Mouse (Mus musculus) hindbrain, postnatal 0 days (tissue): Measurements from ENCODE around the gene Trp53bp1. TPM values are rescaled to one million over a fixed set of nuclear protein-coding genes. Genes with fewer than 3 reads are reported as not detected.
A peak's percentile ranks its signal among the peaks of the same experiment; 100 is the strongest.

Source experiments
- ATAC-seq: fragments of 200-750 bp; cut with Nextera tagmentation; 2 replicates; pipeline ENCODE4 v1.8.0; 2017; ENCODE audit warnings: mild to moderate bottlenecking, moderate TSS enrichment, moderate library complexity
- DNase-seq: peaks from one replicate; pipeline ENCODE4 v3.0.0-alpha.2; 2015; ENCODE audit warnings: low spot score
- H3K27ac ChIP-seq: fragments of 300-500 bp; sonication (generic); 2 replicates; pipeline ENCODE4 v1.5.1; 2014; ENCODE audit warnings: mild to moderate bottlenecking
- H3K27me3 ChIP-seq: fragments of 300-500 bp; sonication (generic); 2 replicates; pipeline ENCODE4 v1.6.1; 2014; ENCODE audit warnings: low read length, mixed read lengths; ENCODE audit not compliant: insufficient read depth
- H3K36me3 ChIP-seq: fragments of 300-500 bp; sonication (generic); 2 replicates; pipeline ENCODE4 v1.6.1; 2014; ENCODE audit warnings: low read length, mixed read lengths; ENCODE audit not compliant: insufficient read depth
- H3K4me1 ChIP-seq: fragments of 300-500 bp; sonication (generic); 2 replicates; pipeline ENCODE4 v1.6.1; 2014; ENCODE audit warnings: antibody characterized with exemption, low read length, mixed read lengths; ENCODE audit not compliant: insufficient read depth
- H3K4me2 ChIP-seq: fragments of 300-500 bp; sonication (generic); 2 replicates; pipeline ENCODE4 v1.6.1; 2014; ENCODE audit warnings: low read depth, mild to moderate bottlenecking, low read length, moderate library complexity, mixed read lengths
- H3K4me3 ChIP-seq: fragments of 300-500 bp; sonication (generic); 2 replicates; pipeline ENCODE4 v1.5.1; 2014; ENCODE audit warnings: low read length
- H3K9ac ChIP-seq: fragments of 300-500 bp; sonication (generic); replicated peaks from 2 replicates; pipeline ENCODE4 v1.6.1; 2014; ENCODE audit warnings: mild to moderate bottlenecking, low read length, moderate library complexity, mixed read lengths
- H3K9me3 ChIP-seq: fragments of 300-500 bp; sonication (generic); 2 replicates; pipeline ENCODE4 v1.6.1; 2016; ENCODE audit warnings: low read length, mixed read lengths
- CTCF ChIP-seq: IDR thresholded peaks from 2 replicates; pipeline ENCODE4 v1.5.1; 2016; ENCODE audit warnings: antibody characterized with exemption, control low read depth, low read depth
- WGBS: fragments of 180-500 bp; shearing (Covaris S2); extraction: QIAGEN DNeasy Blood & Tissue Kit; methylation state at CpG from one replicate; pipeline ENCODE4 v1.1.7; 2014; 5-methylcytosine and 5-hydroxymethylcytosine counted together
- polyA plus RNA-seq: library from polyadenylated mRNA; unstranded; fragments of >200 nt; fragmentation: Nextera tagmentation; extraction: Ambion mirVana; gene quantifications from 2 replicates; pipeline ENCODE4 v1.2.1, GENCODE M21; 2015
- total RNA-seq: library from RNA; depleted of rRNA; stranded (reverse); fragments of >200 nt; gene quantifications from 2 replicates; pipeline ENCODE4 v1.2.3, GENCODE M21; 2014

Trp53bp1 gene
- total and polyA plus RNA-seq, 2 experiments from 2014 or later: 80.9 to 277 TPM

DNA sequence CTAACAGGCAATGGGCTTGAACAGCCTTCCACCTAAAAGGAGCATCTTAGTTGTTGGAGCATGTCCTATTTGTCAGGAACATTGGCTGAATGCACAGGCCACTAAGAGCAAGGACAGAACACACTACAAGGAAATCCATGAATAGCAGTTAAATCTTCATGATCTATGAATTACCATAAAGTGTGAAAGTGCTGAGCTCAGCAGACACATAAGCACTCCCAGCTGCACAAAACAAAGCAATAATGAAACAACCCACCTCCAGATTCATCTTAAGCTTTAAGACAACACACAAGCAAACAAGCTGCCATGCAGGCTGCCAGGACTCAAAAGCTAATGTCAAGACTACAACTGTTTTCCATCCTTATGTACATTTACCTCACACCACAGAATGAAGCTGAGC lies 52.0 kb downstream of the Trp53bp1 start:
- no peak overlapping the region for H3K4me3 ChIP-seq
- no peak overlapping the region for H3K9ac ChIP-seq
- H3K9me3 ChIP-seq: no peaks in the 10 kb centered on the region
- no peak for ATAC-seq
- no peaks in the 10 kb centered on the region for H3K27me3 ChIP-seq
- TF ChIP-seq CTCF: no peak
- H3K27ac ChIP-seq: no peak overlapping the region
- peaks cover 56% of the 10 kb centered on the region for H3K36me3 ChIP-seq
- no peak for DNase-seq
- no peaks in the 10 kb centered on the region for H3K4me1 ChIP-seq
- H3K4me2 ChIP-seq: no peak overlapping the region

GRCm38 (mm10) chr2:121214491-121214890 lies 56.7 kb downstream of the Trp53bp1 start:
- no peak for DNase-seq
- Histone ChIP-seq H3K9ac (no peak overlapping the region), H3K4me2 (no peak overlapping the region), H3K27ac (no peak overlapping the region), H3K4me3 (no peak overlapping the region), H3K27me3 (no peaks in the 10 kb centered on the region), H3K9me3 (no peaks in the 10 kb centered on the region), H3K4me1 (no peaks in the 10 kb centered on the region), H3K36me3 (peaks cover 55% of the 10 kb centered on the region)
- ATAC-seq: no peak
- 60% methylated on average over 3 of the region's 3 CpGs for whole genome bisulfite sequencing
- no peak for TF ChIP-seq CTCF

DNA sequence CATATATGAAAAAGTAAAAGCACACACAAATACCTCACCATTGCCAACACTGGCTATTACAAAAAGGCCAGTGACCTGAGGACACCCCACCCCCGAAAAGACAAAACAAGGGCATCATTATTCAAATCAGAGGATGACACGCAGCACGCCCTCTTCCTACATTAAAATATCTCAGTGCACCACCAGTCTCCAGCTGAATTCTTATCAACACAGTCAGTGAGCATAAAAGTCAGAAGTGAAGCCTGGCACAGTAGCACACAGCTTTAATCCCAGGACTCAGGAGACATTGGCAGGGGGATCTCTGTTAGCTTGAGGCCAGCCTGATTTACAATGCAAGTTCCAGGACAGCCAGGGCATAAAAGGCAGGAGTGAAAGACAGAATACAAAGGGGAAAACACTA lies 64.7 kb downstream of the Trp53bp1 start:
- no peak overlapping the region for H3K4me3 ChIP-seq
- peaks cover 86% of the 10 kb centered on the region for H3K36me3 ChIP-seq
- 92% methylated on average over 3 of the region's 3 CpGs for WGBS
- no peak overlapping the region for H3K4me2 ChIP-seq
- H3K27me3 ChIP-seq: no peaks in the 10 kb centered on the region
- no peaks in the 10 kb centered on the region for H3K4me1 ChIP-seq
- no peak for TF ChIP-seq CTCF
- DNase-seq (no peak), ATAC-seq (no peak)
- H3K9me3 ChIP-seq: no peaks in the 10 kb centered on the region
- H3K27ac ChIP-seq: no peak overlapping the region
- H3K9ac ChIP-seq: no peak overlapping the region

DNA sequence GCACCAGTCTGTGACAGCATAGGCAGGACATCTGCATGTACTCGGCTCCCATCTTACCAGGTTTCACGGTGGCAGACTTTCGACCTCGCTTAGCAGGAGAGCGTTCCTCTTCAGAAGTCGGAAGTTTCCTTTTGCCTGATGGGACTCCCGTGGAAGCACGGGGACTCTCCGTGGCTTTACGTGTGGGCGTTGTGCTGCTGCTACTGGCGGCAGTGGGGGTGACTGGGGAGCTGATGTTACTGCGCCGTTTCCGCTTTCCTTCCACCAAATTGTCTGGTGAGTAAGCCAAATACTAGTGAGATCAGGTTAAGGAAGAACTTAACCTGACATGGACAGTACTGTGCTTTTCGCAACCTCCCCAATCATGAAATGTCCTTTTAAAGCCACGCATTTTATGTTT lies 66.9 kb downstream of the Trp53bp1 start:
- H3K9me3 ChIP-seq: no peaks in the 10 kb centered on the region
- TF ChIP-seq CTCF: no peak
- H3K4me1 ChIP-seq: no peaks in the 10 kb centered on the region
- ATAC-seq (no peak), DNase-seq (no peak)
- no peak overlapping the region for H3K27ac ChIP-seq
- peaks cover 91% of the 10 kb centered on the region for H3K36me3 ChIP-seq
- no peaks in the 10 kb centered on the region for H3K27me3 ChIP-seq
- no peak overlapping the region for H3K9ac ChIP-seq
- WGBS: 92% methylated on average over 17 of the region's 17 CpGs
- H3K4me2 ChIP-seq: no peak overlapping the region
- H3K4me3 ChIP-seq: no peak overlapping the region

GRCm38 (mm10) chr2:121195466-121195865 lies 75.7 kb downstream of the Trp53bp1 start:
- no peaks in the 10 kb centered on the region for H3K27me3 ChIP-seq
- TF ChIP-seq CTCF: no peak
- no peak overlapping the region for H3K27ac ChIP-seq
- H3K9ac ChIP-seq: no peak overlapping the region
- DNase-seq (no peak), ATAC-seq (no peak)
- 91% methylated on average over 9 of the region's 9 CpGs for WGBS
- no peak overlapping the region for H3K4me2 ChIP-seq
- H3K9me3 ChIP-seq: no peaks in the 10 kb centered on the region
- H3K4me3 ChIP-seq: no peak overlapping the region
- peaks cover 95% of the 10 kb centered on the region for H3K36me3 ChIP-seq
- H3K4me1 ChIP-seq: no peaks in the 10 kb centered on the region

- WGBS: 79% methylated on average over 1 of the region's 1 CpGs
Observed at GRCm38 (mm10) chr2:121188530-121188929, 82.7 kb downstream of the Trp53bp1 start.

DNA sequence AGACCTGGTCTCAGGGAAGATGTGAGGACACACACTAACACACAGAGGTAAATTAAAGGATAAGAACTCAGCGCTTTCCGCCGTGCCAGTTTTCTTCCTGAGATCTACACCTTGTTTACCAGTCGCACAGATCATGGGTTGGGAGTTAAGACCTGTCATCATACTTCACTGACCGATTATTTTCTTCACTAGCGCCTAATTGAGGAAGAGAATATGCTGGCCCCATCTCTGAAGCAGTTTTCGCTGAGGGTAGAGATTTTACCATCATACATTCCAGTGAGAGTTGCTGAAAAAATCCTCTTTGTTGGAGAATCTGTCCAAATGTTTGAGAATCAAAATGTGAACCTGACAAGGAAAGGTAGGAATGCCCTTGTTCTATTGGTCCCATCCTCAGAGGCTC lies 87.1 kb downstream of the Trp53bp1 start:
- no peak for ATAC-seq
- Histone ChIP-seq H3K36me3 (peaks cover 30% of the 10 kb centered on the region; the same call in 1 of the 2 replicates), H3K9ac (no peak overlapping the region), H3K27ac (no peak overlapping the region), H3K27me3 (no peaks in the 10 kb centered on the region), H3K9me3 (no peaks in the 10 kb centered on the region), H3K4me2 (no peak overlapping the region), H3K4me3 (no peak overlapping the region), H3K4me1 (no peaks in the 10 kb centered on the region)
- no peak for DNase-seq
- 94% methylated on average over 7 of the region's 7 CpGs for WGBS
- TF ChIP-seq CTCF: no peak

More at GRCm38 (mm10) chr2:121188530-121188929, 82.7 kb downstream of the Trp53bp1 start:
- DNase-seq: no peak
- Histone ChIP-seq H3K4me1 (no peaks in the 10 kb centered on the region), H3K27me3 (no peaks in the 10 kb centered on the region), H3K27ac (no peak overlapping the region), H3K9me3 (no peaks in the 10 kb centered on the region), H3K4me2 (no peak overlapping the region), H3K9ac (no peak overlapping the region), H3K36me3 (peaks cover 70% of the 10 kb centered on the region), H3K4me3 (no peak overlapping the region)
- ATAC-seq: no peak
- peak; percentile 36 for TF ChIP-seq CTCF
